Mouse (Mus musculus): ENCODE measurements around the gene Rad50.

Rad50 gene

GRCm38 (mm10) chr11:53699351-53699750 is 7.8 kb downstream of the Rad50 start:
- DNase-seq (ENCODE audit: low read depth, low spot score): no peak

- no peak for DNase-seq (ENCODE audit: low read depth, low spot score)
Measured at GRCm38 (mm10) chr11:53698521-53698920, 8.6 kb downstream of the Rad50 start.

GRCm38 (mm10) chr11:53691979-53692378 is 15.1 kb downstream of the Rad50 start:
- DNase-seq (ENCODE audit: low read depth, low spot score): no peak

- no peak for DNase-seq (ENCODE audit: low read depth, low spot score)
Measured at GRCm38 (mm10) chr11:53682994-53683530, 24.1 kb downstream of the Rad50 start.

GRCm38 (mm10) chr11:53682170-53682569 is 24.9 kb downstream of the Rad50 start:
- DNase-seq (ENCODE audit: low read depth, low spot score): no peak

DNA sequence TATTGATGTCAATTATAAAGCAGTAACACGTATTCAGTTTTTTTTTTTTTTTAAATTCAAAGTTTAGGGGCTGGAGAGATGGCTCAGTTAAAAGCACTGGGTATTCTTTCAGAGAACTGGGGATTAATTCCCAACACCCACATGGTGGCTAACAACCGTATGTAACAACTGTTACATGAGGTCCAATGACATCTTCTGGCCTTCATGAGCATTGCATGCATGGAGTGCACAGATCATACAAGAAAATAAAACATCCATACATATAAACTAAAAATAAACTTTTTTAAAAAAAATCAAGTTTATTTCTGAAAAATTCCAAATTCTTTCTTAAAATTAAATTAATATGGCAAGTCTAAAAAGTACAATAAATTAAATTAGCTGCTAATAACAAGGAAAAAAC is 25.4 kb downstream of the Rad50 start:
- no peak for DNase-seq (ENCODE audit: low read depth, low spot score)

DNA sequence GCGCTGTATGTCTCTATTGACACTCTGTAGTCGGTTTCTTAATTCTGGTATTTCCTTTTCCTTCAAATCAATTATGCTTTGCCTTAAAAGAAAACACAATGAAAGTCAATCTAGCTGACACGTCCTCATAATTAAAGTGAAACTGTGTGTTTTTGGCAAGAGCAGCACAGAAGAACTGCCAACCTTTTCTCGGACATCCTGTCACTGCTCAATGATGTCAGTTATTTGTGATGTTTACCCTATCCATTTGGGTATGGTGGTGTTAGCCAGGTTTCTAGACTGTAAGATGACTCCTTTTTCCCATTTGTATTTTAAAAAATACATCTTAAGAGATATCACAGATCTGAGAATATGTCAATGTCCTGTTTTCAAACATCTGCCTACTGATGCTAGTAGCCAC is 27.0 kb downstream of the Rad50 start:
- no peak for DNase-seq (ENCODE audit: low read depth, low spot score)

- DNase-seq (ENCODE audit: low read depth, low spot score): no peak
Measured at GRCm38 (mm10) chr11:53671414-53671813, 35.7 kb downstream of the Rad50 start.

DNA sequence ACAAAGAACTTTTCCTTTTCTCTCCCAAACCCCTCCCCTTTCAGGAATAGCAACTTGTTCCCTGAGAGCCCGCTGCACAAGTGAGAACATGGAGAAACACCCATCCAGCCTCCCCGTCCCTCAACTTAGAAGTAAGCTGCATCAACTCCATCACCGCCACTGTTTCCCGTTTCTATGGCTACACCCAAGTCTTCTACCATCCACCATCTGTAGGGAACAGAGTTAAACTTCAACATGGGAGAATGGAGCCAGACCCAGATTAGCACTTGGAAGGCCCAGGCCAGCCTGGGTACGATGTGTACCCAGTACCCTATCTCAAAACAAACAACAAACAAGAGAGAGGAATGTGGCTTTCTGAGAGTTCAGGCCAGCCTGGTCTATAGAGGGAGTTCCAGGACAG is 43.0 kb downstream of the Rad50 start:
- DNase-seq (ENCODE audit: low read depth, low spot score): no peak

GRCm38 (mm10) chr11:53662794-53663674 is 44.1 kb downstream of the Rad50 start:
- DNase-seq (ENCODE audit: low read depth, low spot score): no peak

GRCm38 (mm10) chr11:53657828-53658227 is 49.3 kb downstream of the Rad50 start:
- DNase-seq (ENCODE audit: low read depth, low spot score): no peak

- no peak for DNase-seq (ENCODE audit: low read depth, low spot score)
Measured at GRCm38 (mm10) chr11:53657381-53657780, 49.7 kb downstream of the Rad50 start.

DNA sequence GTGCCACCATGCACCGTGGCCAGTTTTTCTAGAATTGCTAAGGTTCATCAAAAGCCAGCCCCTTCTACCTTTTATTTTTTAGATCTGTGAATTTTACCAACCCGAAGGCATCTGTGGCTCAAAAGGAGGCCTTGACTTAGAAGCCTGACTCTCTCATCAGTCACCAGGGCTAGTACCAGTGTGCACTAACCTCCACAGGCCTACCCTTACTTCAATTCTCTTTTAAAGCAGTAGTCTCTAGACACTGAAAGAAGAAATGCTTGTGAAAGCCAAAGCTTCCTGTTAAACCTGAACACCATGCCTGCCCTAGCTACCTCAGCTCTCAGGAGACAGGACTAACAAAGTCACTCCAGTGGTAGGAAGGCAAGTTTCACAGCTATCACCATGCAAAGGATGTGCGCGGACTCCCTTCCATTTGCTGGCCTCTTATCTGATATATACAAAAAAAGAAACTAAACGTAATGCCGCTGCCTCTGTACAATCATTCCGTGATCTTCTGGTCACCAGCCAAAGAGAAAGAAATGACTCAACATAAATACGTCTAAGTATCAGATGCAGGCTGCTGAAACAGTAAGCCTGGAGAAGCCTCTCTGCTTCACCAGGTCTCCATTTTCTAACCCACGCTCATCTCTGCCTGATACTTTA is 50.4 kb downstream of the Rad50 start:
- no peak for DNase-seq (ENCODE audit: low read depth, low spot score)

DNA sequence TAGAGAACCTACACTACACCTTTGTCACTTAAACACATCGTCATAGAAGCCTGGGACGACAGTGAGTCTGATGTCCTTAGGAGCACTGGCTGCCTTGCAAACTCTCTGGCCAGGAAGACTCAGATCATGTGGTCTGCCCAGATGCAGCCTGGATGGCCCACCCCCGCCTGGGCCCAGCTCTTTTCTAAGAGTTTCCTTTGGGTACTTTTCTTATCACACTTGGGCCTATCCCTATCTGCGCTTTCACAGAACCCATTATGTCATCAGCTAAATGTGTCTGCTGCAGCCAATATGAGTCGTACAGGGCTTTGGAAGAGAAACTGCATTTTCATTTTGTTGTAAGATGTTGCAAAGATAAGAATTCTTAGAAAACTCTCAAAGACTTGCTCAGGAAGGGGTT is 52.1 kb downstream of the Rad50 start:
- no peak for DNase-seq (ENCODE audit: low read depth, low spot score)

GRCm38 (mm10) chr11:53652427-53652826 is 54.7 kb downstream of the Rad50 start:
- no peak for DNase-seq (ENCODE audit: low read depth, low spot score)

- no peak for DNase-seq (ENCODE audit: low read depth, low spot score)
Measured at GRCm38 (mm10) chr11:53651441-53651840, 55.7 kb downstream of the Rad50 start.

DNA sequence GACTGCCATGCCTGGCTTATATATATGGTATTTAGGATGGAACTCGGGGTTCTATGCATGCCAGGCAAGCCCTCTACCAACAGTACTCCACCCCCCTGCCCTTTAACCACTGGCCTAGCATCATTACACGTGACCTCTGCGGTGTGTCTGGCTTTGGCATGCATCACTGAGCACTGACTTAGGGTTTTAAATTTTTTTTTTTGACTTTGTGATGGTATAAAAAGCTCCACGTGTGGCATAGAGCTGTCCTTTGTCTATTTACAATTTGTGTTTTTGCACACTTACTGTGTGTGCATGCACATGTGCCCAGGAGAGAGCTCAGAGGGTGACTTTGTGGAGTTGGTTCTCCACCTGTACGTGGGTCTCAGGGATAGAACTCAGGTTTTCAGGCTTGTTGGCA is 63.1 kb downstream of the Rad50 start:
- DNase-seq (ENCODE audit: low read depth, low spot score): no peak

DNA sequence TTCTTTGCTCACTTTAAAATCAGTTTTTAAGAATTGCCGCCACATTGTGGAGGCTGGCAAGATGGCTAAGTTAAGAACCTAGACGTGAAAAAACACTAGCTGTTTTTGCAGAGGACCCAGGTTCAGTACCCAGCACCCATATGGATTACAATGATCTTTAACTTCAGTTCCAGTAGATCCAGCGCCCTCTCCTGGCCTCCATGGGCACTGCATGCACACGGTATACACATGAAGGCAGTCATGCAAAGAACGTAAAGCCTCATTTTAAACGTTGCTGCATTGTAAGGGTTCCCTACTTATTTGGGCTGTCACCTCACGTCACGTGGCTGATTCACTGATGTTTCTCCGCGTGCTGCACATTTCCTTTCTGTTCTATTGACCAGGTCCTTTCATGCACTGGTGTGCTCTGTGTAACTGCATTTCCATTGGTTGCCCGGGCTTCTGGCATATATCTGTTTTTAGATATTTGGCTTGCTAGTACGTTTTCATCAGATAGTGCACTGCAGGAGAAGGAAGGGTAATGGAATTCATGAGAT is 64.3 kb downstream of the Rad50 start:
- no peak for DNase-seq (ENCODE audit: low read depth, low spot score)

- DNase-seq (ENCODE audit: low read depth, low spot score): no peak
Measured at GRCm38 (mm10) chr11:53637803-53638260, 69.3 kb downstream of the Rad50 start.

GRCm38 (mm10) chr11:53637046-53637802 is 69.9 kb downstream of the Rad50 start:
- peak; percentile 24 for DNase-seq (ENCODE audit: low read depth, low spot score)

- no peak for DNase-seq (ENCODE audit: low read depth, low spot score)
Measured at GRCm38 (mm10) chr11:53636183-53636646, 70.9 kb downstream of the Rad50 start.
